Mouse (Mus musculus): ENCODE measurements around the gene Hist1h2ad. TPM values are rescaled to one million over a fixed set of nuclear protein-coding genes. Genes with fewer than 3 reads are reported as not detected.

Hist1h2ad gene
- polyA plus RNA-seq, 1 experiment = 3.0 TPM

GRCm38 (mm10) chr13:23592614-23593013 lies 18.4 kb downstream of the Hist1h2ad start:
- no peaks in the 10 kb centered on the region for H3K4me1 ChIP-seq (ENCODE audit: control insufficient read depth, insufficient read depth, low read length)
- no peak overlapping the region for H3K4me3 ChIP-seq (ENCODE audit: insufficient read depth, low read length)
- H3K27ac ChIP-seq (ENCODE audit: insufficient read depth, low read length) = no peak overlapping the region
- no peak for TF ChIP-seq CTCF (IDR thresholded peaks at IDR 0.05; ENCODE audit: borderline replicate concordance, insufficient read depth, low read length)
- TF ChIP-seq POLR2A (IDR thresholded peaks at IDR 0.05; ENCODE audit: low read depth, low read length) = no peak

DNA sequence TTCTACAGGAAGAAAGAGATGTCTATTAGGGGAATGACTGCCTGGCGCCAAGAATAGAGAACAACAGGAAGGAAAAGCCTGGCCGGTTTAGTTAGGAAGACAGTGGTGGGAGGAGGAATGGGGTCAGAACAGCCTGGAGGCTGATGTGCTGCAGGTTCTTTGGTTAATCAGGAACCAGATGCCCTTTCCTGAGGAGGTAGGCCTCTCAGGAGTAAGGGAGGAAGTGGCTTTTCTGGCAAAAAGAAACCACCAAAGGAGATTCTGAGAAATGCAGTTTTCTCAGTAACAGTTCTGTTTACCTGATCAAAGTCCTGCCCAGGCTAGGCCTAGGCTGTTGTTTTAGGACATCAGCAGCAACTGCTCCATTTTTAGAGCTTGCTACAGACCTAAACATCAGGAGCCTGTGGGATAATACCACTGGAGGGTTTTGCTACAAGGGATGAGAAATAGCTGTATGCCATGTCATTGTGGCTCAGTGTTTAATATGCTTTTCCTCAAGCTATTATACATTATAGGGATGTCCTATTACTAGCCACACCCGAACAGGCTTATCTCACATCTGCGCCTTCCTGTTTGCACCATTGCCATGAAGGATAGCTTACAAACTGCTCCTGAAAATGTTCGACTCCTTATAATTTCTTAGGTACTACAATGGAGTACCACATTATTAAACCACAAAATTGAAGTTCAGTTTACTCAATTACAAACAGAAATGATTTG lies 19.0 kb downstream of the Hist1h2ad start:
- TF ChIP-seq POLR2A (IDR thresholded peaks at IDR 0.05; ENCODE audit: low read depth, low read length) (no peak), CTCF (IDR thresholded peaks at IDR 0.05; ENCODE audit: borderline replicate concordance, insufficient read depth, low read length) (no peak)
- Histone ChIP-seq H3K4me1 (ENCODE audit: control insufficient read depth, insufficient read depth, low read length) (no peaks in the 10 kb centered on the region), H3K27ac (ENCODE audit: insufficient read depth, low read length) (no peak overlapping the region), H3K4me3 (ENCODE audit: insufficient read depth, low read length) (no peak overlapping the region)

GRCm38 (mm10) chr13:23595185-23595584 lies 21.0 kb downstream of the Hist1h2ad start:
- no peak overlapping the region for H3K4me3 ChIP-seq (ENCODE audit: insufficient read depth, low read length)
- no peaks in the 10 kb centered on the region for H3K4me1 ChIP-seq (ENCODE audit: control insufficient read depth, insufficient read depth, low read length)
- TF ChIP-seq CTCF (IDR thresholded peaks at IDR 0.05; ENCODE audit: borderline replicate concordance, insufficient read depth, low read length) = no peak
- no peak for TF ChIP-seq POLR2A (IDR thresholded peaks at IDR 0.05; ENCODE audit: low read depth, low read length)
- no peak overlapping the region for H3K27ac ChIP-seq (ENCODE audit: insufficient read depth, low read length)

GRCm38 (mm10) chr13:23595622-23596372 lies 21.6 kb downstream of the Hist1h2ad start:
- Histone ChIP-seq H3K27ac (ENCODE audit: insufficient read depth, low read length) (no peak overlapping the region), H3K4me1 (ENCODE audit: control insufficient read depth, insufficient read depth, low read length) (no peaks in the 10 kb centered on the region), H3K4me3 (ENCODE audit: insufficient read depth, low read length) (no peak overlapping the region)
- TF ChIP-seq POLR2A (IDR thresholded peaks at IDR 0.05; ENCODE audit: low read depth, low read length) (no peak), CTCF (IDR thresholded peaks at IDR 0.05; ENCODE audit: borderline replicate concordance, insufficient read depth, low read length) (no peak)

DNA sequence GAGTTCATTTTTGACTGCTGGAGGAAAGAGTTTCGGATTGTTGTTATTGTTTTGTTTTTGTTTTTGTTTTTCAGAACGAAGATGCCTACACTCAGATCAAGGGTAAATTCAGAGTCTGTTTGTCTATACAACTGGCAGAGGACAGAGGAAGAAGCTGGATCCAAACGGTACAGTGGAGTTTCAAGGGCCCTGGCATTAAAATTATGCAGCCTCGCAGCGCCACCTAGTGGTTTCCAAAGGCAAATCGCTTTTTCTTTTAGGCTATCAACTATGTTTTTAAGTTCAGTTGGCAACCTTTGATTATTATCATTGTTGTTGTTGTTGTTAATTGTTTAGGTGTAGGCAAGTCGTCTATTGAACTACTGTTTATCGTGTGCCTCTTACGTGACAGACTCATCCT lies 23.8 kb downstream of the Hist1h2ad start:
- Histone ChIP-seq H3K27ac (ENCODE audit: insufficient read depth, low read length) (no peak overlapping the region), H3K4me3 (ENCODE audit: insufficient read depth, low read length) (no peak overlapping the region), H3K4me1 (ENCODE audit: control insufficient read depth, insufficient read depth, low read length) (no peaks in the 10 kb centered on the region)
- TF ChIP-seq CTCF (IDR thresholded peaks at IDR 0.05; ENCODE audit: borderline replicate concordance, insufficient read depth, low read length) (0 out of 2 replicates have a peak, but pooled peaks have one; percentile 14), POLR2A (IDR thresholded peaks at IDR 0.05; ENCODE audit: low read depth, low read length) (no peak)

- TF ChIP-seq POLR2A (IDR thresholded peaks at IDR 0.05; ENCODE audit: low read depth, low read length) (no peak), CTCF (IDR thresholded peaks at IDR 0.05; ENCODE audit: borderline replicate concordance, insufficient read depth, low read length) (no peak)
- Histone ChIP-seq H3K27ac (ENCODE audit: insufficient read depth, low read length) (no peak overlapping the region), H3K4me3 (ENCODE audit: insufficient read depth, low read length) (no peak overlapping the region), H3K4me1 (ENCODE audit: control insufficient read depth, insufficient read depth, low read length) (no peaks in the 10 kb centered on the region)
Observed at GRCm38 (mm10) chr13:23603182-23603699, 29.1 kb downstream of the Hist1h2ad start.

DNA sequence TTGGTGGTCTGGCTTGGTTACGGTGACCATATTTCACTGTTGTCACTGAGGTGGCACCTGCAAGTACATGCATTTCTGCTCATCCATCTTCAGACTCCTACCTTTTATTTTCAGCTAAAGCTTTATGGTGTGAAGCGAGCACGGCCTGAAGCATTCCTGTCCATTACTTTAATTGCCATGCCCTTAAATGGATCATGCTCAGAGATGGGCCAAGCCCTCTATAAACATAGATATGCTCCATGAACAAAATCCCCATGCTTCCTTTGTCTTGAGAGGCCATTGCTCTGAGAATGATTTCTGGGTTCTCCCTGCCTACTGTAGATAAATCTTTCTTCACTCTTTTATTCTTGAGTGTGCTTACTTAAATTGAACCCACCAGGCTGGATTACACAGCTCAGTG lies 30.3 kb downstream of the Hist1h2ad start:
- Histone ChIP-seq H3K4me3 (ENCODE audit: insufficient read depth, low read length) (no peak overlapping the region), H3K27ac (ENCODE audit: insufficient read depth, low read length) (no peak overlapping the region), H3K4me1 (ENCODE audit: control insufficient read depth, insufficient read depth, low read length) (no peaks in the 10 kb centered on the region)
- no peak for TF ChIP-seq CTCF (IDR thresholded peaks at IDR 0.05; ENCODE audit: borderline replicate concordance, insufficient read depth, low read length)
- TF ChIP-seq POLR2A (IDR thresholded peaks at IDR 0.05; ENCODE audit: low read depth, low read length) = no peak

- Histone ChIP-seq H3K27ac (ENCODE audit: insufficient read depth, low read length) (no peak overlapping the region), H3K4me3 (ENCODE audit: insufficient read depth, low read length) (no peak overlapping the region), H3K4me1 (ENCODE audit: control insufficient read depth, insufficient read depth, low read length) (no peaks in the 10 kb centered on the region)
- no peak for TF ChIP-seq POLR2A (IDR thresholded peaks at IDR 0.05; ENCODE audit: low read depth, low read length)
- TF ChIP-seq CTCF (IDR thresholded peaks at IDR 0.05; ENCODE audit: borderline replicate concordance, insufficient read depth, low read length) = no peak
Observed at GRCm38 (mm10) chr13:23605052-23605451, 30.9 kb downstream of the Hist1h2ad start.

- Histone ChIP-seq H3K27ac (ENCODE audit: insufficient read depth, low read length) (no peak overlapping the region), H3K4me1 (ENCODE audit: control insufficient read depth, insufficient read depth, low read length) (no peaks in the 10 kb centered on the region), H3K4me3 (ENCODE audit: insufficient read depth, low read length) (no peak overlapping the region)
- no peak for TF ChIP-seq POLR2A (IDR thresholded peaks at IDR 0.05; ENCODE audit: low read depth, low read length)
- no peak for TF ChIP-seq CTCF (IDR thresholded peaks at IDR 0.05; ENCODE audit: borderline replicate concordance, insufficient read depth, low read length)
Observed at GRCm38 (mm10) chr13:23609209-23609608, 35.0 kb downstream of the Hist1h2ad start.

- Histone ChIP-seq H3K27ac (ENCODE audit: insufficient read depth, low read length) (no peak overlapping the region), H3K4me1 (ENCODE audit: control insufficient read depth, insufficient read depth, low read length) (no peaks in the 10 kb centered on the region), H3K4me3 (ENCODE audit: insufficient read depth, low read length) (no peak overlapping the region)
- TF ChIP-seq POLR2A (IDR thresholded peaks at IDR 0.05; ENCODE audit: low read depth, low read length) (no peak), CTCF (IDR thresholded peaks at IDR 0.05; ENCODE audit: borderline replicate concordance, insufficient read depth, low read length) (no peak)
Observed at GRCm38 (mm10) chr13:23609844-23610243, 35.7 kb downstream of the Hist1h2ad start.

All from embryonic fibroblast, embryonic 13.5 days (primary cell).